Comparison of ENCODE assay signal across 20 mouse cellular contexts in genomic region chr15:92704146-92704545, GRCm38 (mm10).
DNase-seq lines count a peak whose midpoint lies in the region; ATAC-seq and TF ChIP-seq lines count a peak whose summit lies in the region.
"Had no signal": no experiment of that assay in that cellular context is flagged by ENCODE, and none has a peak within 500 bp of the region (broad histone marks: within the 10 kb centered on the region; RNA-seq: fewer than 3 reads in every experiment).

No protein-coding gene starts in this region.

- H3K4me2 ChIP-seq in limb, embryonic 14.5 days (replicated peaks; ENCODE audit: low read depth, low read length, severe bottlenecking), result no peak overlapping the region
- H3K4me2 ChIP-seq: forebrain, embryonic 13.5 days; heart, embryonic 11.5 days had no signal

- H3K4me3 ChIP-seq in limb, embryonic 14.5 days (replicated peaks; ENCODE audit: low read length), result no peak overlapping the region
- no peak overlapping the region for H3K4me3 ChIP-seq in limb, embryonic 10.5 days
- H3K4me3 ChIP-seq: forebrain, embryonic 13.5 days; layer of hippocampus, adult 2 months; megakaryocyte, embryonic 14.5 days had no signal

- no peak overlapping the region for H3K9ac ChIP-seq in limb, embryonic 14.5 days (ENCODE audit: low read depth, low read length, severe bottlenecking)
- H3K9ac ChIP-seq: forebrain, embryonic 13.5 days; liver, postnatal 0 days had no signal

- WGBS in limb, embryonic 14.5 days, result 60% methylated on average over 8 of the region's 8 CpGs
- 86% methylated on average over 8 of the region's 8 CpGs for WGBS in limb, embryonic 10.5 days

- DNase-seq in cerebellum, postnatal 10 days, result peak; percentile 6 to 11
- no peak for DNase-seq in cerebellum, adult 9-11 months
- DNase-seq in limb, embryonic 14.5 days (ENCODE audit: low spot score), result peak; percentile 23
- DNase-seq in limb, embryonic 10.5 days (ENCODE audit: low spot score), result no peak
- peak; percentile 83 for DNase-seq in adrenal gland, adult 8-10 months
- DNase-seq in ovary, postnatal 14 days (ENCODE audit: low spot score), result peak; percentile 15
- DNase-seq in retina, embryonic 14.5 days (ENCODE audit: low spot score), result no peak
- no peak for DNase-seq in thymus, postnatal 25 days
- DNase-seq: cerebellum, adult 11-12 months; cerebellum, postnatal 36 days; heart, postnatal 10 days; kidney, adult 2 months; kidney, postnatal 10 days; liver, postnatal 0 days; right cerebral cortex, postnatal 14 days; spleen, adult 18-20 months had no signal

- no peaks in the 10 kb centered on the region for H3K36me3 ChIP-seq in limb, embryonic 14.5 days (ENCODE audit: control insufficient read depth, insufficient read depth, low read length)
- H3K36me3 ChIP-seq in limb, embryonic 10.5 days, result no peaks in the 10 kb centered on the region

- no peak for ATAC-seq in limb, embryonic 14.5 days (ENCODE audit: low FRiP score, low read depth)
- ATAC-seq: forebrain, embryonic 13.5 days; liver, postnatal 0 days had no signal

- H3K9me3 ChIP-seq in limb, embryonic 14.5 days (ENCODE audit: control insufficient read depth, low read length), result no peaks in the 10 kb centered on the region
- no peaks in the 10 kb centered on the region for H3K9me3 ChIP-seq in limb, embryonic 10.5 days (replicated peaks)
- H3K9me3 ChIP-seq: forebrain, embryonic 13.5 days had no signal

- no peak for TF ChIP-seq POLR2A in limb, embryonic 14.5 days (IDR thresholded peaks at IDR 0.05; ENCODE audit: borderline replicate concordance, extremely low read depth, insufficient read depth, insufficient read length)

- no peaks in the 10 kb centered on the region for H3K4me1 ChIP-seq in limb, embryonic 14.5 days (ENCODE audit: control insufficient read depth, insufficient read depth, low read length)
- H3K4me1 ChIP-seq in limb, embryonic 10.5 days, result no peaks in the 10 kb centered on the region

- no peaks in the 10 kb centered on the region for H3K27me3 ChIP-seq in limb, embryonic 14.5 days (ENCODE audit: control insufficient read depth, insufficient read depth, low read length)
- no peaks in the 10 kb centered on the region for H3K27me3 ChIP-seq in limb, embryonic 10.5 days (ENCODE audit: low read depth, poor library complexity, severe bottlenecking)
- H3K27me3 ChIP-seq: forebrain, embryonic 13.5 days; megakaryocyte, embryonic 14.5 days had no signal

- no peak overlapping the region for H3K27ac ChIP-seq in limb, embryonic 14.5 days (replicated peaks; ENCODE audit: low read depth, low read length)
- no peak overlapping the region for H3K27ac ChIP-seq in limb, embryonic 10.5 days
- H3K27ac ChIP-seq: forebrain, embryonic 13.5 days; layer of hippocampus, adult 2 months had no signal

Comparison
In these comparisons a context has a peak if more than half of its experiments do, and no peak if none do; other contexts are left out.
1. DNase-seq: peak in cerebellum, postnatal 10 days (2 of 2), limb, embryonic 14.5 days (single experiment), adrenal gland, adult 8-10 months (single experiment) and ovary, postnatal 14 days (single experiment); none in cerebellum, adult 9-11 months (single experiment), limb, embryonic 10.5 days (single experiment), retina, embryonic 14.5 days (single experiment) and thymus, postnatal 25 days (single experiment).